Mouse (Mus musculus): ENCODE data around the gene Tomm7. TPM values are rescaled to one million over a fixed set of nuclear protein-coding genes. Genes with fewer than 3 reads are reported as not detected.

Tomm7 gene
- total and polyA plus RNA-seq, 2 experiments from 2014 or later, result 26.0 to 137 TPM

- Histone ChIP-seq H3K9me3 (replicated peaks; ENCODE audit: control insufficient read depth, low read length) (no peaks in the 10 kb centered on the region), H3K27me3 (ENCODE audit: control insufficient read depth, insufficient read depth, low read length) (peaks cover 21% of the 10 kb centered on the region; the same call in 1 of the 2 replicates), H3K9ac (replicated peaks; ENCODE audit: low read depth, low read length) (no peak overlapping the region), H3K27ac (ENCODE audit: low read depth) (no peak overlapping the region), H3K36me3 (replicated peaks; ENCODE audit: control insufficient read depth, insufficient read depth, low read length) (no peaks in the 10 kb centered on the region), H3K4me2 (ENCODE audit: low read depth, low read length) (0 out of 2 replicates have a peak overlapping the region, but pooled peaks have one; percentile 18), H3K4me1 (ENCODE audit: control insufficient read depth, insufficient read depth) (no peaks in the 10 kb centered on the region), H3K4me3 (ENCODE audit: low read depth, low read length) (peak overlapping the region; percentile 21; the same call in 1 of the 2 replicates)
- no peak for TF ChIP-seq CTCF (IDR thresholded peaks at IDR 0.05; ENCODE audit: low read depth)
- no peak for TF ChIP-seq EP300 (IDR thresholded peaks at IDR 0.05; ENCODE audit: low read depth)
- ATAC-seq (ENCODE audit: insufficient read depth, low read depth) (no peak), DNase-seq (ENCODE audit: low spot score) (no peak)
- 36% methylated on average over 46 of the region's 58 CpGs for WGBS
Measured at GRCm38 (mm10) chr5:23830897-23831752, 12.8 kb downstream of the Tomm7 start.

DNA sequence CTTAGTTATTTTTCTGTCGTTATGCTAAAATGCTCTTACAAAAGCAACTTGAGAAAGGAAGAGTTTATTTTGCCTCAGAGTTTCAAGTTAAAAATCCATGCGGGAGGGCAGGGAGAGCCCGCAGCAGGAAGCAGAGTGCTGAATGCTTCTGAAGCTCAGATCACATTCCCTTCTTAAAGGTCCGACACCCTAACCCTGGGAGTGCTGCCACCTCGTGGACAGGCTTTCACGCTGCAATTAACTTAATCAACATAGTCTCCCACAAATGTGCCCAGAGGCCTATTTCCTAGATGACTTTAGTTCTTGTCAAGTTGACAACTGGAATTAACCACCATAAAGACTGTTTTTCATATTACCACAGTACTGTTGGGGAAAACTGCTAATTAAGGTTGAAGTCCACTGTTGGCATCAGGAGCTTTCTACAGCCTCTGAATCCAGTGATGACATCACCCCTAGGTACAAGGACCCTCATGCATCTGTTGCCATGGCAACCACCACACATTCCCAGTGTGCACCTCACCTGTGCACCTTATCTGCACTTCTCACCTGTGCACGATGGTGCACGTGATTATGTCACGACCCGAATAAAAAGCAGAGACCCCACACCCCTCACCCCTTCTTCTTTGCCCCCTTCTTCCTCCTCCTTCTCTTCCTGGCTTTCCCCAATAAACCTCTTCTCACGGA lies 17.5 kb downstream of the Tomm7 start:
- no peak overlapping the region for H3K4me3 ChIP-seq (ENCODE audit: low read depth, low read length)
- no peak overlapping the region for H3K4me2 ChIP-seq (ENCODE audit: low read depth, low read length)
- WGBS, result 32% methylated on average over 11 of the region's 11 CpGs
- peaks cover 16% of the 10 kb centered on the region; the same call in 1 of the 2 replicates for H3K27me3 ChIP-seq (ENCODE audit: control insufficient read depth, insufficient read depth, low read length)
- H3K9me3 ChIP-seq (replicated peaks; ENCODE audit: control insufficient read depth, low read length), result no peaks in the 10 kb centered on the region
- ATAC-seq (ENCODE audit: insufficient read depth, low read depth) (no peak), DNase-seq (ENCODE audit: low spot score) (peak; percentile 74)
- H3K9ac ChIP-seq (replicated peaks; ENCODE audit: low read depth, low read length), result no peak overlapping the region
- H3K36me3 ChIP-seq (replicated peaks; ENCODE audit: control insufficient read depth, insufficient read depth, low read length), result no peaks in the 10 kb centered on the region
- no peak overlapping the region for H3K27ac ChIP-seq (ENCODE audit: low read depth)
- no peaks in the 10 kb centered on the region for H3K4me1 ChIP-seq (ENCODE audit: control insufficient read depth, insufficient read depth)
- no peak for TF ChIP-seq EP300 (IDR thresholded peaks at IDR 0.05; ENCODE audit: low read depth)
- TF ChIP-seq CTCF (IDR thresholded peaks at IDR 0.05; ENCODE audit: low read depth), result peak; percentile 79

DNA sequence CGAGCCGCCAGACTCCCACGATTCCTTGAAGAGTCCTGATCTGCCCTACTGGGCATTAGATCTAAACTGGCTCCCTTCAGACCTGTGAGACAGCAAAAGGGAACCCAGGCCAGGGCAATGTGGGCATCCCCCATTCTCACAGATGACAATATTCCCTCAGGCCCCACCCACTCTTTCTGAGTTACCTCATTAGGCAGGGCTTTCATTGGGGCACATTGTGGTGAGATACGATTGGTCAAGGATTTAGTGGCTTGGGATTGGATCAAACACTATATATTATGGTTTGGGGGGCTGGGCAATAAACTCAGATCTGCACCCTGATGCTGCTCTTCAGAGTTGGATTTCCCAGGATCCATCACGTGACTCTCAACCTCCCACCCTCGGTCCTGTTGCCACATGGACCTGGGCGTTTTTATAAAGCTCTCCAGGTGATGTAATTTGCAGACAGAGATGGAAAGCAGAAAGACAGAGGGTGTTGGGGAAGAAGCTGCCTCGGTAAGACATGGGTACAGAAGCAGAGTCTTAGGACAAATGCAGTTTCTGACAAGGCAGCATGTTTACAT lies 19.7 kb downstream of the Tomm7 start:
- no peak overlapping the region for H3K27ac ChIP-seq (ENCODE audit: low read depth)
- WGBS, result 75% methylated on average over 8 of the region's 8 CpGs
- H3K4me2 ChIP-seq (ENCODE audit: low read depth, low read length), result no peak overlapping the region
- peaks cover 12% of the 10 kb centered on the region for H3K36me3 ChIP-seq (replicated peaks; ENCODE audit: control insufficient read depth, insufficient read depth, low read length)
- H3K9me3 ChIP-seq (replicated peaks; ENCODE audit: control insufficient read depth, low read length), result no peaks in the 10 kb centered on the region
- no peak for ATAC-seq (ENCODE audit: insufficient read depth, low read depth)
- TF ChIP-seq CTCF (IDR thresholded peaks at IDR 0.05; ENCODE audit: low read depth) (no peak), EP300 (IDR thresholded peaks at IDR 0.05; ENCODE audit: low read depth) (no peak)
- no peaks in the 10 kb centered on the region for H3K27me3 ChIP-seq (ENCODE audit: control insufficient read depth, insufficient read depth, low read length)
- no peak overlapping the region for H3K4me3 ChIP-seq (ENCODE audit: low read depth, low read length)
- no peak overlapping the region for H3K9ac ChIP-seq (replicated peaks; ENCODE audit: low read depth, low read length)
- no peaks in the 10 kb centered on the region for H3K4me1 ChIP-seq (ENCODE audit: control insufficient read depth, insufficient read depth)
- no peak for DNase-seq (ENCODE audit: low spot score)

DNA sequence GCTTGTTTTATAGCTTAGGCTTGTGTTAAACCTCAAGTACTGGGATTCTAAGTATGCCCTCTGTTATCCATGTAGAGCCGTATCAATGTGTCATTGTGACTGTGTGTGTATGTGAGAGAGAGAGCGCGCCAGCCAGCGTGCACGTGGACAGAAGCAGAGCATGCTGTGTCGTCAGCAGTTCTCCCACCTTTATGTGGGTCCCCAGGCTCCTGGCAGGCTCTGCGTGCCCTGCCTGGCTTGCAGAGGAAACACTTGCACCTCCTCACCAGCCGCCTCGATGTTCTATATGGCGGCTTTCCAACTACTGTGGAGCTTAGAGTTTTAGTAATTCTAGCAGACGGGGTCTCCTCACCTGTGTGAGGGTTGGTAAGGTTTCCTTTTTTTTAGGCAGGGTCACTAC lies 21.7 kb downstream of the Tomm7 start:
- H3K9ac ChIP-seq (replicated peaks; ENCODE audit: low read depth, low read length), result no peak overlapping the region
- H3K27me3 ChIP-seq (ENCODE audit: control insufficient read depth, insufficient read depth, low read length), result no peaks in the 10 kb centered on the region
- no peaks in the 10 kb centered on the region for H3K9me3 ChIP-seq (replicated peaks; ENCODE audit: control insufficient read depth, low read length)
- 56% methylated on average over 11 of the region's 11 CpGs for WGBS
- H3K4me2 ChIP-seq (ENCODE audit: low read depth, low read length), result no peak overlapping the region
- DNase-seq (ENCODE audit: low spot score) (no peak), ATAC-seq (ENCODE audit: insufficient read depth, low read depth) (no peak)
- H3K36me3 ChIP-seq (replicated peaks; ENCODE audit: control insufficient read depth, insufficient read depth, low read length), result peaks cover 29% of the 10 kb centered on the region
- H3K4me1 ChIP-seq (ENCODE audit: control insufficient read depth, insufficient read depth), result no peaks in the 10 kb centered on the region
- TF ChIP-seq CTCF (IDR thresholded peaks at IDR 0.05; ENCODE audit: low read depth), result no peak
- no peak overlapping the region for H3K4me3 ChIP-seq (ENCODE audit: low read depth, low read length)
- H3K27ac ChIP-seq (ENCODE audit: low read depth), result no peak overlapping the region

DNA sequence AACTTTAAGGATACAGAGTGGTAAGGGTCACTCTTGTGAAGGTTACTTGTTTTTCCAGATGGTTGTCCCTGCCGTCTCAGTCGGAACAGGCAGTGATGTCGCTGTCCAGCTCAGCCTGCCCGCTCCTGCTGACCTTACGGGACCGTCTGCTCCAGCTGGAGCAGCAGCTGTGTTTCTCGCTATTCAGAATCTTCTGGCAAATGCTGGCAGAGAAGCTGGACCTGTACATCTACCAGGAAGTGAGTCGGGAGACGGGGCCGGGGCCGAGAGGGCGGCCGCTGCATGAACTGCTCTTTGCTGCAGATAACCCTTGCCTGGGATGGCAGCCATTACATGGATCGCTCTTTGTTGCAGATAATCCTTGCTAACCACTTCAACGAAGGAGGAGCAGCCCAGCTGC lies 27.3 kb downstream of the Tomm7 start:
- no peak for TF ChIP-seq EP300 (IDR thresholded peaks at IDR 0.05; ENCODE audit: low read depth)
- no peak for TF ChIP-seq CTCF (IDR thresholded peaks at IDR 0.05; ENCODE audit: low read depth)
- Histone ChIP-seq H3K9me3 (replicated peaks; ENCODE audit: control insufficient read depth, low read length) (no peaks in the 10 kb centered on the region), H3K36me3 (replicated peaks; ENCODE audit: control insufficient read depth, insufficient read depth, low read length) (peaks cover 82% of the 10 kb centered on the region), H3K9ac (replicated peaks; ENCODE audit: low read depth, low read length) (no peak overlapping the region), H3K27ac (ENCODE audit: low read depth) (no peak overlapping the region), H3K27me3 (ENCODE audit: control insufficient read depth, insufficient read depth, low read length) (no peaks in the 10 kb centered on the region), H3K4me1 (ENCODE audit: control insufficient read depth, insufficient read depth) (no peaks in the 10 kb centered on the region), H3K4me3 (ENCODE audit: low read depth, low read length) (no peak overlapping the region), H3K4me2 (ENCODE audit: low read depth, low read length) (no peak overlapping the region)
- DNase-seq (ENCODE audit: low spot score) (no peak), ATAC-seq (ENCODE audit: insufficient read depth, low read depth) (no peak)
- 81% methylated on average over 15 of the region's 15 CpGs for WGBS

Data from heart, postnatal 0 days (tissue).